Mouse (Mus musculus) gastrocnemius, postnatal 25 days (tissue): ENCODE data around the gene Rps6ka4. TPM values are rescaled to one million over a fixed set of nuclear protein-coding genes. Genes with fewer than 3 reads are reported as not detected.
A peak's percentile ranks its signal among the peaks of the same experiment; 100 is the strongest.

Experiments used
- DNase-seq: peaks from one replicate; pipeline ENCODE4 v3.0.0; 2022
- long read RNA-seq, 2 experiments: library from polyadenylated mRNA; stranded (forward); transcript quantifications; one replicate each; pipeline ENCODE4 v2.0.0; 2021
- total RNA-seq, 2 experiments: library from RNA; stranded (reverse); gene quantifications; 1 replicate in 1 of 2; 2 replicates in 1 of 2; pipeline ENCODE4 v1.2.3; 2021

Rps6ka4 gene
- 1 to 10 TPM; 6.7 to 7.2 TPM for total RNA-seq
- long read RNA-seq, experiment 1, transcript Rps6ka4-201 (18 exons, 3,105 nt): major isoform, 7 of 10 reads
- long read RNA-seq, experiment 1, partial matches to known transcripts: 2 of 10 reads
- long read RNA-seq, experiment 1, other reads (novel, unspliced or antisense): 1 of 10 reads
- long read RNA-seq, experiment 2, transcript Rps6ka4-201 (18 exons, 3,105 nt): major isoform, 11 of 12 reads
- long read RNA-seq, experiment 2, partial matches to known transcripts: 0 of 12 reads
- long read RNA-seq, experiment 2, other reads (novel, unspliced or antisense): 0 of 12 reads

DNA sequence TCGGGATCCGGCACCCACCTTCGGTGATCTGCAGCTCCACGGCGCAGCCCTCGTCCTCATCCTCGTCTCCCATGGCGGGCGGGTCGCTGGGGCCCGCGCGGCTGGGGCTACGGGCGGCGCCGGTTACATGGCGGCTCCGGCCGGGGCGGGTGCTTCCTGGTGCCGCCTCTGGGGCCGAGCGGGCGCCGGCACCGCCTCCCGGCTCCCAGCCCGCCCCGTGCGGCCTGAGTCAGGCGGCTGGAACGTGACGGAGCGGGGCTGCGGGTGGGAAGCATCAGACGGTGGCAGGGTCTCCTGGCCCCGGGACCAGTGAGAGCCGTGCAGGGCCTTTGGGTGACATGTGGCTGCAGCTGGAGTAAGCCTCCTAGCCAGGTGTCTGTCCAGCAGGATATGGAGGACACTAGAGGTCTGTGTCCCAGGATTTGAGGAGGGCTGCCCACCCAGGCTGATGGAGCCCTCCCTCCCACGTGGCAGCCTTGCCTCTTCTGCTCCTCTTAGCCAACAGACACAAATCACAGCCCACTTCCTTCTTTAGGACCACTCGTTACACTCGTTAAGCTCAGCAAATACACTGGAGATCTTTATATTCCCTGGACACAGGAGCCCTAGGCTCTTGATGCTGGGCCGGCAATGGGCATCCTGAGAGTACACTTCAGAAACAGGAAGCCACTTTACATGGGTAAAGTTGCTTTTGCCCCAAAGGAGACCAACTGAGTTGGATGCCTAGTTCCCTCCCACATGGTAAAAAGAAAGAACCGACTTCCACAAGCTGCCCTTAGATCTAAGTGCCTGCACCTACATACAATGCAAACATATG lies at the start of gene Rps6ka4:
Gene Rps6ka4, minus strand, starts transcription at position 162 of the 817 bp plus-strand sequence.
- peak; percentile 71 for DNase-seq

DNA sequence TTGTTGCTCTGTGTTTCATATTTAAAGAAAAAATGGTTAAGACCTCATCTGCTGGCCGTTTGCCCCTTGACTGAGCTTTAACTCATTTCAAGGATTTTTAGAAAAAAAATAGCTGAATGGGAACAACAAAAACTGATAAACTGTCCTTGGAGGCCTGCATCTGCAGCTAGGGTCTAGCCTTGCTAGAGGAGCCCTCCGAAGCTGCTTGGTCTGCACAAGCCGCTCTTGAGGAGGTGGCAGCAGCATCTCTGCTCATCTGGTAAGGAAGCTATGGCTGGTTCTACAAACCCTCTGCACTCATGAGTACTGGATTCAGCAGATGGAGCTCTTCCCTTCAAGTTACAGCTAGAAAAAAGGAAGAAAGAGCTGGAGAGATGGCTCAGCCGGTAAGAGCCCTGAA lies 37.5 kb upstream of the Rps6ka4 start:
- no peak for DNase-seq

- DNase-seq: no peak
These were observed 36.4 kb upstream of the Rps6ka4 start for GRCm38 (mm10) chr19:6876799-6877198.

GRCm38 (mm10) chr19:6875834-6876233 lies 35.4 kb upstream of the Rps6ka4 start:
- no peak for DNase-seq

DNA sequence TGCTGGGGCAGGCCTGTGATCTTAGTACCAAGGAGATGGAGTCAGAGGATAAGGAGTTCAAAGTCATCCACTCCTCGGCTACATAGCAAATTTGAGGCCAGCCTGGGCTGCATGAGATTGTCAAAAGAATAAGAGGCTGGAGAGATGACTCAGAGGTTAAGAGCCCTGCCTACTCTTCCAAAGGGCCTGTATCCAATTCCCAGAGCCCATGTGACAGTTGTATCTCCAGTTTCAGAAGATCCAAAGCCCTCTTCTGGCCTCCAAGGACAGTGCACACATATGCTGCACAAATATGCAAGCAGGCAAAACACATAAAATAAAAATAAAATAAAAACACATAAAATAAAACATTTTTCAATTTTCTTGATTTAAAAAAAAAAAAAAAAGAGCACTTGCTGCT lies 33.8 kb upstream of the Rps6ka4 start:
- no peak for DNase-seq

GRCm38 (mm10) chr19:6872701-6873100 lies 32.3 kb upstream of the Rps6ka4 start:
- DNase-seq: no peak

GRCm38 (mm10) chr19:6871574-6872271 lies 31.3 kb upstream of the Rps6ka4 start:
- DNase-seq: no peak

DNA sequence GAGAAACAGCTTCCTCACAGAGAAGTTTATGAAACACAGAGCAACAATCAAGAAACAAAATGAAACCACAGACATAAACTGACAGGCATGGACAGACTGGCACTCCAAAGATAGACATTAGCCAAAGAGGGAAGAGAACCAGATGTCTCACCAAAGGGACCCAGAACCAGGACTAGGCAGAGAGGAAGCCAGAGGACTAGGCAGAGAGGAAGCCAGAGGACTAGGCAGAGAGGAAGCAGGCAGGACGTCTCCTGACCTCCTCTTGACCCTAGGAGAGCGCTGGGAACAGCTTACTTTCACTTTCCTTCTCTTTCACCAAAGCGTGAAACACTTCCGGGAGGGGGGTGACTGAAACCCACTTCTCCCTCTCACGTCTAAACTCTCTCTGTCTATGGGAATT lies 28.9 kb upstream of the Rps6ka4 start:
- DNase-seq: peak; percentile 55

DNA sequence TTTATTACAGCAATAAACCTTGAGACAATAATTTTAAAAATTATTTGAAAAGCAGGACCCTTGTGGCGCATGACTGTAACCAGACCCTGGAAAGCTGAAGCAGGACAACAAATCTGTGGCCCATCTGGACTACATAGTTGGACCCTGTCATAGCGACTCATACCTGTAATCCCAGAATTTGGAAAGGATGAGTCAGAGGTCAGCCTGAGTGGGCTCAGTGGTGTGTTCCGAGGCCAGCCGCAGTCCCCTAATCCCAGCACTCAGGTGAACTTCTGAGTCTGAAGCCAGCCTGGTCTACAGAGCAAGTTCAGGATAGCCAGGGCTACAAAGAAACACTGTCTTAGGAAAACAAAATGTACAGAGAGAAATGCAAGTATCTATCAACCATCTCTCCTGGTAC lies 21.0 kb upstream of the Rps6ka4 start:
- no peak for DNase-seq

GRCm38 (mm10) chr19:6860706-6861105 lies 20.3 kb upstream of the Rps6ka4 start:
- DNase-seq: no peak

- no peak for DNase-seq
These were observed 19.5 kb upstream of the Rps6ka4 start for GRCm38 (mm10) chr19:6859971-6860370.

DNA sequence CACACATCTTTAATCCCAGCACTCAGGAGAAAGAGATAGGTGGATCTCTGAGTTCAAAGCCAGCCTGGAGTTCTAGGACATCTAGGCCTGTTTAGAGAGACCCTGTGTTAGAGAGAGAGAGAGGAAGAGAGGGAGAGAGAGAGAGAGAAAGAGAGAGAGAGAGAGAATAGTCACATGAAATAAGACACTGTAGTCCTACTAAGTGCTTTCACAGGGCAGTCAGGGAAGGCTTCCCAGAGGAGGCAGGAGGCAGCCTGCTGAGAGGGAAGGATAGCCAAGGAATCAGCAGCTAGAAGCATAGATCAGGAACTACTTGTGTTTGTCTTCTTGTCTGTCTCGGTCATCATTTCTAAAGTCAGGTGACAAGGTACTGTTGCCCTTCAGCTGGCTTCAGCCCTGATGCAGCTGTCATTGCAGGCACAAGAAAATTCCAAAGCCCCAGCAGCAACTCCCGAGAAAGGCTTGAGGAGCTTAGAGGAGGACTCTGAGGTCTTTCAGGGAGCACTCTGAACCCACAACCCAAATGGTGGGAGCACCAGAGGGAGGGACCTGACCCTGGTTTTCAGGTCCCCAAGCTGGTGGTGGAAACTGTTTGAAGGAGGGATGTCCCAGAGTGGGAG lies 18.7 kb upstream of the Rps6ka4 start:
- no peak for DNase-seq

DNA sequence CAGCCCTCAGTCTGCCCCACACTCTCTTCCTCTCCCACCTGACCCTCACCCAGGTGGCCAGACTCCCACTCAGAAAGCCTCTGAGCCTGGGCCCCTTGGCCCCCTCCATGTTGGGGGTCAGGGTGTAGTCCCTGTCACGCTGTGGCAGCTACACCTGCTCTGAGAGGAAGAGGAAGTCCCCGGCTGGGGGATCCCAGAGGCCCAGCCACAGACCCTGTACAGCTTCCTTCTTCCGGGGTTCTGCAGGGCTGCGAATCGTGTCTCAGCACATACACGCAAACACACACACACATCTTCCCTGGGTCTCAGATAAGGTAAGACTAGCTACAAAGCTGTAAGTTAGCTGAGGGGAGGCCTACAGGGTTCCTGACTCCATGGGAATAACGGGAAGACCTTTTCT lies 17.6 kb upstream of the Rps6ka4 start, which contains the start of gene Ccdc88b:
Gene Ccdc88b, minus strand, starts transcription at position 181 of the 400 bp plus-strand sequence.
- DNase-seq: no peak

DNA sequence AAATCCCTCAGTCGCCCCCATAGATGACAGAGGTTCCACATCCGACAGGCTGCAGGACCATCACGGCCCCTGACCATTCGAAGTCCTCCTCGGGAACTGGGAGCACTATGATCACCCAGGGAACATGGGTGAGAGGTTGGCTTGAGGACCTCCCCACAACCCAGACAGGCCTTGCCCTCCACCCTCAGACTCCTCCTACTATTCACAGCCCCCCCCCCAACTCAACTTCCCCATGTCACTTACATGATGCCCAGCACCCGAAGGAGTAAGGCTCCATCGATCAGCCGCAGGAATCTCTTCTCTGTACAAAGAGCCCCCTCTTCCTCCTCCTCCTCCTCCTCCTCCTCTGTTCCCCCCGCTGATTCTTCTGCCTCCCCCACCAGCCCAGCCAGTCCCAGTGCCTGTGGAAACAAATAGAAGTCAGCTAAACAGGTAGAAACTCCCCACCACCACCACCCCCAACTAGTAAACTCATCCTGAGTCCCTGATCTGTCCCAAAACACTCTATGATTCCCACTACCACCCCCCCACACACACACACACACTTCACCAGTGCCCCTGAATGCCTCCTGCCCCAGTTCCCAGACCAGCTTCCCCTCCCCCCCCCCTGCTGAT lies 17.1 kb upstream of the Rps6ka4 start:
- no peak for DNase-seq

- DNase-seq: no peak
These were observed 16.5 kb upstream of the Rps6ka4 start for GRCm38 (mm10) chr19:6857003-6857360.

- no peak for DNase-seq
These were observed 16.0 kb upstream of the Rps6ka4 start for GRCm38 (mm10) chr19:6856281-6857002.

DNA sequence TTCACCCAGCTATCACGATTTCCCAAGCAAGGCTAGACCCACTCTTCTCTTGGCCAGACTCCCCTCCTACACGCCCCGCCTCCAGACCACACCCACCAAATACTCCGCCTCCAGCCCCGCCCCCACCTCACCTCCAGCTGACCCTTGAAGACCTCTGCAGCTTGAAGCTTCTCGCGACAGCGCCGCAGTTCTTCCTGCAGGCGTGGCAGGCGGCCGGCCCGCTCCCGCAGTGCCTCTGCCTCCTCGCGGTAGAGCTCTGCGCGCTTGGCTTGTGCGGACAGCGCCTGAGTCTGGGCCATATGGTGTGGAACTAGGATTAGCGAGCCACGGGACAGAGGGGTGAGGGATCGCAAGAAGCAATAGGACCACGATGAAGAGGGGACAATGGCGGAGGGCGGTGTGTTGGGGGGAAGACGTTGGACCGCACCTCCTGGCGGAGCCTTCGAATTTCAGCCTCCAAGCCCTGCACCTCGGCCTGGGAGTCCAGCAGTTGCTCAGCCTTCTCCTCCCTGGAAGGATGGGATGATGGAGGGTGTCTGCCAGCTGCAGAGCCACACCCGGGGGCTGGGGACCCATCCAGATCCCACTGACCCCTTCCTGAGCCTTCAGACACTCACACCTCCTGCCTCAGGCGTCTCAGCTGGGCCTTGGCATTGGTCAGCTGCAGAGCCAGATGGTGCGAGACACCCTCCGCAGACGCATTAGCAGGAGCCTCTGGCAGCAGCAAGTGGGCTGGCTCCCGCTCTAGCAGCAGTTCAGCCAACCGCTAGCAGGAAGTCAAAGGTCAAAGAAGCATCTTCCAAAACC lies 15.0 kb upstream of the Rps6ka4 start:
- DNase-seq: peak; percentile 51

- DNase-seq: no peak
These were observed 14.2 kb upstream of the Rps6ka4 start for GRCm38 (mm10) chr19:6854658-6855057.

- DNase-seq: no peak
These were observed 13.5 kb upstream of the Rps6ka4 start for GRCm38 (mm10) chr19:6853903-6854302.
